Mouse (Mus musculus): ENCODE data around the gene Hoxb3.
A peak's percentile ranks its signal among the peaks of the same experiment; 100 is the strongest.

Gene Hoxb3

DNA sequence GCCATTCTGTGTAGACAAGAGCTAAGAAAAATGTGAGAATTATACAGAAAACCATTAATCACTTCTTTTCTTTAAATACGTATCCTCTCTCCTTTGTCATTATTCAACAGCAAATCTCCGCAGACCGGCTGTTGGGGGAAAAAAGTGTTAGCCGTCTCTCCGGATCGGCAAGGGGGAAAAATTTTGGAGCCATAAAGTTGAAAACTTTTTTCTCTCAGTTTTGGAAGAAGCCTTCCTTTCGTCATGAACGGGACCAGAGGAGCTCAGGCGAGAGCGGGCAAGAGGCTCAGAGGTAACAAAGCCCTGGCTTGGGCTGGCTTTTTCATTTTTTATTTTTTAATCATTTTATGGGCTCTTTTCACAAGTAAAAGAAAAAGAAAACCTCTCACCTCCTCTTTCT, at the start of gene Hoxb3:
Hoxb3 (plus strand) TSS at position 173 of the 400 bp plus-strand sequence.
- no peak for DNase-seq (ENCODE audit: low spot score)

DNA sequence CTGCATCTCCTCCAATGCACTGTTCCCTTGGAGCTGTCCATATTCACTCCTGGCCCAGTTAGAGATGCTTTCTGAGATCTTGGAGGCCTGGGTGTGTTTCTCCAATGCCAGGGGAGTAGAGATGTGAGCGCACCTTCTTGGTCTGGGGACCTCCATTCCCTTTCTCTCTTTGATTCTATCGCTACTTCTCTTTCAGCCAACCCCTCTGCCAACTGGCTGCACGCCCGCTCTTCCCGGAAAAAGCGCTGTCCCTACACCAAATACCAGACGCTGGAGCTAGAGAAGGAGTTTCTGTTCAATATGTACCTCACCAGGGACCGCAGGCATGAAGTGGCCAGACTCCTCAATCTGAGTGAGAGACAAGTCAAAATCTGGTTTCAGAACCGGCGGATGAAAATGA, 48.7 kb upstream of the Hoxb3 start:
- no peak for DNase-seq (ENCODE audit: low spot score)

DNA sequence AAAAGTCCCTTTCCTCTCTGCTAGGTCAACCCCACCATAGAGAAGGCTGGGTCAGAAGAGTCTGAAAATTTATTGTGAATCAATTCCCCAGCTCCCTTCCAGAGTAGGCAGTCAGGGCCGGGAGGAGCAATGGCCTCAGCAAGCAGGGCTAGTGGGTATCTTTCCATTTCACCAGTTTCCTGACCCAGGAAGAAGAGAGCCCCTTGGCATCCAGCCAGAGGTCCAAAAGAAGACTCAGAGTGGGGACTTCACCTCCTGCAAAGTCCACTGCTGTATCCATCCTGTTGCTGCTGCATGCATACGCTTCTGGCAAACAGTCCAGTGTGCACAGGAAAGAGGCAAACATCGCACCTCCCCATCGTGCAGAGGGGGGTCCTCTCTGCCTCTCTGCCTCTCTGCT, 47.2 kb upstream of the Hoxb3 start:
- DNase-seq (ENCODE audit: low spot score), result no peak

- DNase-seq (ENCODE audit: low spot score), result no peak
Observed at GRCm38 (mm10) chr11:96277151-96278044, 45.7 kb upstream of the Hoxb3 start.

GRCm38 (mm10) chr11:96278324-96278723, 44.8 kb upstream of the Hoxb3 start:
- no peak for DNase-seq (ENCODE audit: low spot score)

DNA sequence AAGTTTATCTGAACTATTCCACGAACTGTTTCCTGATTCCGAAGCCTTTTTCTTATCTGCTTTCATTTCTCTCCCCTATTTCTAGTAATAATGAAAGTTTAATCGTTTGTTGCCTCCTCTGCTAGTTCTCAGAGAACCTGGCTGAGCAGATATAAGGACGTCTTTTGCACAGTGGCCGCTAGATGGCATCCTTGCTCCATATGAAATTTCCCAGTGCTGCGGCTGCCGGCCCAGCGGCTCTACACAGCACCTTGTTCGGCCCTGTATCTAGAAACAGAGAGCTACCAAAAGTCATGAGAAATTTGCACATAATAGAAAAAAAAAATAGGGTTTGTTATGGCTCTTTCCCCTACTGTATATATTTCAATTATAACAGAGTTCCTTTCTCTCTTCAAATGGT, 44.4 kb upstream of the Hoxb3 start:
- peak; percentile 87 for DNase-seq (ENCODE audit: low spot score)

GRCm38 (mm10) chr11:96279421-96280233, 43.5 kb upstream of the Hoxb3 start:
- DNase-seq (ENCODE audit: low spot score), result no peak

GRCm38 (mm10) chr11:96280399-96281378, 42.4 kb upstream of the Hoxb3 start:
- no peak for DNase-seq (ENCODE audit: low spot score)

- DNase-seq (ENCODE audit: low spot score), result no peak
Observed at GRCm38 (mm10) chr11:96281396-96281795, 41.7 kb upstream of the Hoxb3 start.

DNA sequence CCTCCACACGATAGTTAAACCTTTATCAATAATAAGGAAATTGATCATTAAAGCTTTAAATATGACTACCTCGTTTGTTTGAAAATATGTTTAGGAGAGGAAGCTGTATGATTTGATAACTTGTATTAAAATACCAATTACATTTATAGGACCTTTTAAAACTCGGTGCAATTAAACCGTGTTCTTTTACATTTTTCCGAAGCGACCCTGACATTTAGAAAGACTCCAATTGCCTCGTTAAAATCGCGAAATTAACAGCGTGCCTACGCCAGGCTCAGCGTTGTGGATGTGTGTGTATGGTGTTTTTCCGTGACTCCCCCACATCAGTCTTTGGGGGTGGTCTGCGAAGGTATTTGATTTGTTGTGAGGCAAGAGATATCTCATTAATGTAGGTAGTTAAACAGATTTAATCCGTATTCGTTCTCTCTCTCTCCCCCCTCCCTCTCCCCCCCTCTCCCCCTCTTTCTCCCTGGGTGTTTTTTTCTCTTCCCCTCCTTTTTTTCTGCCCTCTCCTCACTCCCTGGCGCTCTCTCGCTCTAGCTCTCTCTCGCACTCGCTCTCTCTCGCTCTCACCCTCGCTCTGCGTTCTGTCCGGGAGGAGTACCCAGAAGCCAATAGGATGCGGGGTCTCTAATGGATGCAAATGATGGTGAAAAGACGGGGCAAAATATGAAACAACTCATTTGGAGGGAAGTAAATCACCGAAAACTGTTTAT, 41.1 kb upstream of the Hoxb3 start, which contains the start of gene Hoxb8:
Hoxb8 (plus strand) TSS at position 51 of the 716 bp plus-strand sequence.
- no peak for DNase-seq (ENCODE audit: low spot score)

- no peak for DNase-seq (ENCODE audit: low spot score)
Observed at GRCm38 (mm10) chr11:96282795-96283430, 40.2 kb upstream of the Hoxb3 start.

DNA sequence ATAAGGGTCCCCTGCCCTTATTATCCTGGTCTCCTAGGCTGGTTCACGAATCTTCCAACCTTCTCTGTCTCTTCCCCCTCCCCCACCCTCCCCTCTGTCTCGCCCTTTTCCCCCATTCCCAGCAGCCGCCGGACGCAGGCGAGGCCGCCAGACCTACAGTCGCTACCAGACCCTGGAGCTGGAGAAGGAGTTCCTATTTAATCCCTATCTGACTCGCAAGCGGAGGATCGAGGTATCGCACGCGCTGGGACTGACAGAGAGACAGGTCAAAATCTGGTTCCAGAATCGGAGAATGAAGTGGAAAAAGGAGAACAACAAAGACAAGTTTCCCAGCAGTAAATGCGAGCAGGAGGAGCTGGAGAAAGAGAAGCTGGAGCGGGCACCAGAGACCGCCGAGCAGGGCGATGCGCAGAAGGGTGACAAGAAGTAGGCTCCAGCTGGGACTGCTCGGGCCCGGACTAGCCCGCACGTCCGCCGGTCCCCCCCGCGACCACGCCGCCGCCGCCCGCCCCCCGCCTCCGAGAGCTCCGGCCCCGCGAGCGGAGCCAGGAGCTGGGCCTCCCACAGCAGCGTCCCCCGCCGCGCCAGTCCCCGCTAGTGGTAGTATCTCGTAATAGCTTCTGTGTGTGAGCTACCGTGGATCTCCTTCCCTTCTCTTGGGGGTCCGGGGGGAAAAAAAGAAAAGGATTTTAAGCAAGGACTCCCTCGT, 38.9 kb upstream of the Hoxb3 start:
- peak; percentile 58 for DNase-seq (ENCODE audit: low spot score)

DNA sequence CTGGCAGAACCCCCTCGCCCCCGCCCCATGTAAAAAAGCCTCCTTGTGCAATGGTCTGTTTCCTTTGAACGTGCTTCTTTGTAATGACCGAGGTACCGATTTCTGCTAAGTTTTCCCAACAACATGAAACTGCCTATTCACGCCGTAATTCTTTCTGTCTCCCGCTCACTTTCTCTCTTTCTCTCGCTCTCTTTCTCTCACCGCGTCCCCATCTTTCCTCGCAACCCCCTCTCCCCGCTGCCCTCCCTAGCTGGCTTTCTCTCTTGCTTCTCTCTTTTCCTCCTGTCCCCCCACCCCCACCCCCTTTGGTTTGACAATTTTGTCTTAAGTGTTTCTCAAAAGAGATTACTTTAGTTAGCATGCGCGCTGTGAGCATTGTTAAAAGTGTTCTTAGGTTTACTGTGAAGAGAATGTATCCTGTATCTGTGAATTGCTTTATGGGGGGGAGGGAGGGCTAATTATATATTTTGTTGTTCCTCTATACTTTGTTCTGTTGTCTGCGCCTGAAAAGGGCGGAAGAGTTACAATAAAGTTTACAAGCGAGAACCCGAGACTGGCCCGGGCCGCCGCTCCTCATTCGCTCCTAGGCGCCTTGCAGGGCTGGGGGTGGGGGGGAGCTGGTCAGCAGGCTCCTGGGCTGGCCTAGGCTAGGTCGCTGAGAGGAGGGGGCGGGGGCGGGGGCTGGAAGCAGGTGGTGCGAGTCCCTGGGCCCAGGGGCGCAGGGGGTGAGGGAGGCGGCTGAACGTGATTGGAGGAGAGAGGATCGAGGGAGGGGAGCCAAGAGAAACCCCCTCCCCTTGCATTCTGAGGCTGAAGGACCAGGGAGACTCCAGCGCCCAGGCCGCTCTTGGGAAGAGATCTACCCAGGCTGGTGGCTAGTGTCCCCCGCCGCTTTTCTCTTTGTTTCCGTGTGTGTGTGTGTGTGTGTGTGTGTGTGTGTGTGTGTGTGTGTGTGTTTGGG, 38.1 kb upstream of the Hoxb3 start:
- DNase-seq (ENCODE audit: low spot score), result peak; percentile 37

GRCm38 (mm10) chr11:96285771-96286738, 37.1 kb upstream of the Hoxb3 start, which contains the start of gene Hoxb7:
TSS of gene Hoxb7 (plus strand) at chr11:96286623.
- peak; percentile 75 for DNase-seq (ENCODE audit: low spot score)

GRCm38 (mm10) chr11:96286739-96287385, 36.3 kb upstream of the Hoxb3 start:
- peak; percentile 52 for DNase-seq (ENCODE audit: low spot score)

DNA sequence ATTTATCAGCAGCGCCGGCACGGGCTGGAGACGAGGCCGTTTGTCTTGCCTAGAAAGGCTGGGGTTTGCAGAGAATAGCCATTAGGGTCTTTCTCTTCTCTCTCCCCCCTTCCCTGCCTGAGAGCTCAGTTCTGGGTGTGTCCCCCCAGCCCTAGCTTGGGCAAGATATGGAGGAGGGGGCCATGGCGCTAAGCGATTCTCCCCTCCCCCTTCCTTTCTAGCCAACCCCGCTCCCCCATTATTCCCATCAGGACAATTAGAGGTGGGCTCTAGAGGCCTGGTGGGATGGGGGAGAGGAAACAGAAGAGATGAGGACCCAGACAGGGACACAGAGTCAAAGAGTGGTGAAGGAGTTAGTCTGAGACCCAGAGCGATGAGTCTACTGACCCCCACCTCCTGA, 35.7 kb upstream of the Hoxb3 start:
- DNase-seq (ENCODE audit: low spot score), result no peak

Measured in urinary bladder, postnatal 14 days (tissue).